In the genomic region with DNA sequence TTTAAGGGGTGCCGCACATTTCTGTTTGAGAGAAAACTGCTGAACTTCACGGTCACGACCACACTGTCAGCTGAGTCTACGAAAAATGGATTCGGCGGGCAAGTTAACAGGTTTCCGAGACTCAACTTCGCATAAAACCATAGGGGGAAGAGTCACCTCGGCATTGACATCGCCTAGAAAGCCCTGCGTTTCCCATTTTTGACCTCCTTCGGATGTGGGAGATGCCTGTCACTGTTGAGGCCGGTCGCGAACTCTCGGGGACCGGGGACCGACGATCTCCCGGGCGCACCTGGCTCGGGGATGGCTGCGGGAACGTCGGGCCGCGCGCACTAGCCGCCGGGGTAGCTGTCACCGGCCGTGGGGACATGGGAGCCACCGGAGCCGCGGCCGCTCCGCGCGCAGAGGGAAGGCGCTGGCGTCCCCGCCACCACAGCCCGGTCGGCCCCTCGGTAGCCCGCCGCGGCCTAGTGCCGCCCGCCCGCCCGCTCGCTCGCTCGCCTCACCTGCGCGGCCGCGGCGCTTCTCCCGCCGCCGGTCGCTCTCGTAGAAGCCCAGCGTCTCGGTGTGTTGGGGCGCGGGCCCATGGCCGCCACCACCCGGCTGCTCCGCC, we compare ENCODE assay signal across 8 mouse cellular contexts. TPM values are rescaled to one million over a fixed set of nuclear protein-coding genes. Genes with fewer than 3 reads are reported as not detected.
DNase-seq lines count a peak whose midpoint lies in the region; ATAC-seq and TF ChIP-seq lines count a peak whose summit lies in the region.

No protein-coding gene starts in this region.

- under 1% methylated on average over 60 of the region's 72 CpGs for WGBS in midbrain, embryonic 16.5 days

- H3K4me1 ChIP-seq in ES-E14 (ENCODE audit: control insufficient read depth in 2 of 2, insufficient read depth in 2 of 2, low read length in 2 of 2, poor library complexity in 1 of 2), result peaks cover 0 to 5% of the 10 kb centered on the region in 2 experiments; a peak in 1 of 4 replicates
- H3K4me1 ChIP-seq in midbrain, embryonic 16.5 days (ENCODE audit: control insufficient read depth, insufficient read depth, low read length), result peaks cover 25% of the 10 kb centered on the region

- H3K27me3 ChIP-seq in midbrain, embryonic 16.5 days (ENCODE audit: control insufficient read depth, insufficient read depth, low read depth, low read length), result no peaks in the 10 kb centered on the region

- no peaks in the 10 kb centered on the region for H3K9me3 ChIP-seq in ES-E14 (ENCODE audit: control insufficient read depth, insufficient read depth, low read depth, low read length)
- no peaks in the 10 kb centered on the region for H3K9me3 ChIP-seq in midbrain, embryonic 16.5 days (replicated peaks; ENCODE audit: control insufficient read depth, low read length, poor library complexity, severe bottlenecking)

- in situ Hi-C loops in ES-E14 (cut with MboI; ENCODE audit: low sequenced_read_pairs in 2 of 2, unreplicated experiment in 2 of 2), result no loop called here

- ATAC-seq in erythroblast, adult 5-6 weeks (replicated peaks; ENCODE audit: low FRiP score, poor library complexity, severe bottlenecking), result 0 out of 2 replicates have a peak, but pooled peaks have one; percentile 17
- ATAC-seq in midbrain, embryonic 16.5 days, result no peak; the same call in 1 of the 2 replicates

- H3K4me3 ChIP-seq in ES-E14 (ENCODE audit: insufficient read depth in 1 of 2, low read depth in 1 of 2, low read length in 2 of 2, poor library complexity in 1 of 2, severe bottlenecking in 1 of 2), result peak overlapping the region; percentile 56 to 93
- H3K4me3 ChIP-seq in midbrain, embryonic 16.5 days (ENCODE audit: low read depth, low read length), result peak overlapping the region; percentile 89

- no peak overlapping the region for H3K27ac ChIP-seq in ES-E14 (ENCODE audit: insufficient read depth, low read depth, low read length, poor library complexity, severe bottlenecking)
- H3K27ac ChIP-seq in midbrain, embryonic 16.5 days (ENCODE audit: low read length), result peak overlapping the region; percentile 96

- DNase-seq in layer of hippocampus, adult 11-12 months (ENCODE audit: low spot score), result peak; percentile 18
- DNase-seq in layer of hippocampus, adult 9-10 months (ENCODE audit: low spot score), result no peak
- DNase-seq in ES-E14 (ENCODE audit: low read depth, low spot score) (no peak), liver (peak; percentile 53)
- DNase-seq in heart, postnatal 4 days, result peak; percentile 40
- peak; percentile 59 for DNase-seq in thymus, postnatal 14 days

- H3K9ac ChIP-seq in ES-E14 (ENCODE audit: insufficient read depth, low read depth, low read length, poor library complexity, severe bottlenecking), result peak overlapping the region; percentile 99
- peak overlapping the region; percentile 89 for H3K9ac ChIP-seq in midbrain, embryonic 16.5 days (ENCODE audit: low read depth, low read length)

- H3K4me2 ChIP-seq in midbrain, embryonic 16.5 days (ENCODE audit: low read length), result peak overlapping the region; percentile 74

- no peaks in the 10 kb centered on the region for H3K36me3 ChIP-seq in ES-E14 (ENCODE audit: control insufficient read depth, insufficient read depth, low read length, poor library complexity, severe bottlenecking)
- no peaks in the 10 kb centered on the region for H3K36me3 ChIP-seq in midbrain, embryonic 16.5 days (ENCODE audit: control insufficient read depth, insufficient read depth, low read length)

TF ChIP-seq in ES-E14, 5 proteins besides CTCF, POLR2A, EP300 and RAD21:
- no peak for TF ChIP-seq CHD2 (IDR thresholded peaks at IDR 0.05; ENCODE audit: low read depth, low read length)
- no peak for TF ChIP-seq ZC3H11A (IDR thresholded peaks at IDR 0.05; ENCODE audit: borderline replicate concordance, low read depth, low read length)
- TF ChIP-seq MAFK (IDR thresholded peaks at IDR 0.05; ENCODE audit: insufficient read depth, low read depth, low read length), result no peak

RNA-seq across cellular contexts. Expression of a gene that starts 0.4 kb away (rescaled TPM):
- total RNA-seq in ES-E14 (2012; rRNA removed), result 25.9 and 33.5 TPM in 2 replicates
- total RNA-seq in erythroblast, adult 5-6 weeks (2015; ENCODE audit: low replicate concordance), result 54.1 and 60.3 TPM in 2 replicates
- total RNA-seq in erythroblast, adult 5-6 weeks (2017; ENCODE audit: low replicate concordance), result 67.6 and 88.2 TPM in 2 replicates
- total RNA-seq in heart, postnatal 4 days (2021), result 10 to 100 TPM; 28.7 to 35.1 TPM
- polyA plus RNA-seq in midbrain, embryonic 16.5 days (2015; fragmentation: Nextera tagmentation; extraction: Ambion mirVana), result 30.8 and 35.1 TPM in 2 replicates

Comparison
In these comparisons a context has a peak if more than half of its experiments do, and no peak if none do; other contexts are left out.
1. DNase-seq: peak in layer of hippocampus, adult 11-12 months (single experiment), heart, postnatal 4 days (single experiment), liver (single experiment) and thymus, postnatal 14 days (single experiment); none in layer of hippocampus, adult 9-10 months (single experiment) and ES-E14 (single experiment).